Mouse (Mus musculus): ENCODE measurements around the gene H2-Eb2.

DNA sequence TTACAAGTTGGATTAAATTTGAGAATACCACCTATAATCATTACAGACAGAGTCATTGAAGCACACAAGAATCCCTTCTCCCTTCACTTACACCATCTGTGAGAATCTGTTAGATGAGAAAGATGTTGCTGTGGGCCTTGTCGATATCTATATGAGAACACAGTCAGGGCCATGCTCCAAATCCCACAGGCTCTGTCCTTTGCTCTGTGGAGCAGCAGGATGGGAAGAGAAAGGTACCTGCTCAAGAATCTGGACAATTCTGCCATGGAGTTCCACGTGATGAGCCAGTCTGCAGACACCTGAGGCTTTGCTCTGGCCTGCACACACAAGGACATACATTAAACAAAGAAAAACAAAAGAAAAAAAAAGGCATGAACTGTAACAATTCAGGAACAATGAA, 8.8 kb upstream of the H2-Eb2 start:
- no peak for TF ChIP-seq CTCF (IDR thresholded peaks at IDR 0.05; ENCODE audit: control insufficient read depth, insufficient read depth, insufficient replicate concordance, low read depth, low read length)
- no peak for TF ChIP-seq POLR2A (IDR thresholded peaks at IDR 0.05; ENCODE audit: control insufficient read depth, low read depth, low read length)

All from testis, adult 2 months (tissue).